10 mouse cellular contexts compared by ENCODE assay signal in genomic region chr3:142390288-142390687, GRCm38 (mm10). TPM values are rescaled to one million over a fixed set of nuclear protein-coding genes. Genes with fewer than 3 reads are reported as not detected.
A peak's percentile ranks its signal among the peaks of the same experiment; 100 is the strongest.
DNase-seq lines count a peak whose midpoint lies in the region; ATAC-seq and TF ChIP-seq lines count a peak whose summit lies in the region.
"Had no signal": no experiment of that assay in that cellular context is flagged by ENCODE, and none has a peak within 500 bp of the region (broad histone marks: within the 10 kb centered on the region; RNA-seq: fewer than 3 reads in every experiment).

No protein-coding gene starts in this region.

- H3K9me3 ChIP-seq in liver, postnatal 0 days (ENCODE audit: low read length): no peaks in the 10 kb centered on the region

- DNase-seq in heart, adult 18-20 months: peak; percentile 47 to 81
- DNase-seq in heart, postnatal 36 days: no peak
- peak; percentile 67 for DNase-seq in heart, adult 8-10 months (ENCODE audit: low spot score)
- peak; percentile 50 for DNase-seq in kidney, adult 18-20 months
- DNase-seq in retina, embryonic 14.5 days (ENCODE audit: low spot score): peak; percentile 73
- DNase-seq in liver, postnatal 0 days: no peak
- DNase-seq in spleen, postnatal 36 days (ENCODE audit: low spot score in 2 of 2): no peak
- no peak for DNase-seq in layer of hippocampus, postnatal 10 days (ENCODE audit: low spot score in 2 of 2)
- DNase-seq: adrenal gland, postnatal 10 days; cerebellum, adult 9-10 months had no signal

- peaks cover 9% of the 10 kb centered on the region for H3K4me1 ChIP-seq in liver, postnatal 0 days (ENCODE audit: insufficient read depth)

- H3K4me3 ChIP-seq in liver, postnatal 0 days (ENCODE audit: low read depth, low read length): no peak overlapping the region

- H3K27me3 ChIP-seq in liver, postnatal 0 days (ENCODE audit: insufficient read depth, low read length): no peaks in the 10 kb centered on the region

- no peak overlapping the region for H3K27ac ChIP-seq in liver, postnatal 0 days (ENCODE audit: low read depth)

- TF ChIP-seq EP300 in liver, postnatal 0 days (IDR thresholded peaks at IDR 0.05; ENCODE audit: low read depth): no peak

- no peak overlapping the region for H3K4me2 ChIP-seq in liver, postnatal 0 days (ENCODE audit: low read depth, low read length)

- no peak overlapping the region for H3K9ac ChIP-seq in liver, postnatal 0 days (replicated peaks)

- H3K36me3 ChIP-seq in liver, postnatal 0 days (replicated peaks; ENCODE audit: insufficient read depth, low read length): 0 out of 2 replicates have a peak, but pooled peaks cover 2% of the 10 kb centered on the region

- no peak for TF ChIP-seq CTCF in liver, postnatal 0 days (IDR thresholded peaks at IDR 0.05; ENCODE audit: low read depth)

- no peak for ATAC-seq in liver, postnatal 0 days

- intact Hi-C loops in heart, postnatal 36 days (cut with DNase I): no loop called here

- WGBS in liver, postnatal 0 days (ENCODE audit: insufficient replicate concordance): 69% methylated on average over 2 of the region's 2 CpGs

RNA-seq across cellular contexts. Expression of gene Pdlim5, which starts 5.2 kb away (rescaled TPM):
- total RNA-seq in heart, adult 18-20 months (2021): 100 to 1,000 TPM; 614 to 711 TPM
- 100 to 1,000 TPM; 634 to 793 TPM for total RNA-seq in heart, postnatal 36 days (2021)
- total RNA-seq in heart, adult 8-10 months (2022): 100 to 1,000 TPM; 698 to 745 (median 734) TPM
- polyA plus RNA-seq in liver, postnatal 0 days (2015; fragmentation: Nextera tagmentation; extraction: Ambion mirVana): 9.4 and 11.5 TPM in 2 replicates
- 10 to 100 TPM; 26.3 to 27.6 TPM for total RNA-seq in layer of hippocampus, postnatal 10 days (2021)

Comparison
In these comparisons a context has a peak if more than half of its experiments do, and no peak if none do; other contexts are left out.
1. DNase-seq: peak in heart, adult 18-20 months (2 of 2), heart, adult 8-10 months (single experiment), kidney, adult 18-20 months (single experiment) and retina, embryonic 14.5 days (single experiment); none in heart, postnatal 36 days (0 of 2), liver, postnatal 0 days (single experiment), spleen, postnatal 36 days (0 of 2) and layer of hippocampus, postnatal 10 days (0 of 2).
2. RNA of gene Pdlim5, which starts 5.2 kb away (total RNA-seq): 634 to 793 TPM in heart, postnatal 36 days, 698 to 745 TPM in heart, adult 8-10 months and 614 to 711 TPM in heart, adult 18-20 months; 26.3 to 27.6 TPM in layer of hippocampus, postnatal 10 days; every median in the first group is over 10 times any median in the second.